Mouse (Mus musculus) hindbrain, embryonic 14.5 days (tissue): Measurements from ENCODE around the gene Acsf2. TPM values are rescaled to one million over a fixed set of nuclear protein-coding genes. Genes with fewer than 3 reads are reported as not detected.

Experiments
- ATAC-seq: fragments of 200-750 bp; cut with Nextera tagmentation; 2 replicates; pipeline ENCODE4 v1.8.0; 2017; ENCODE audit warnings: moderate number of reproducible peaks, mild to moderate bottlenecking, moderate TSS enrichment, moderate library complexity; ENCODE audit not compliant: low FRiP score
- DNase-seq: peaks from one replicate; pipeline ENCODE4 v3.0.0-alpha.2; 2015; ENCODE audit warnings: low spot score
- H3K27ac ChIP-seq: fragments of 300-500 bp; sonication (generic); 2 replicates; pipeline ENCODE4 v1.5.1; 2014; ENCODE audit warnings: mild to moderate bottlenecking, moderate library complexity
- H3K27me3 ChIP-seq: fragments of 300-500 bp; sonication (generic); 2 replicates; pipeline ENCODE4 v1.6.1; 2014; ENCODE audit warnings: mild to moderate bottlenecking, low read length, mixed read lengths; ENCODE audit not compliant: control insufficient read depth, insufficient read depth
- H3K36me3 ChIP-seq: fragments of 300-500 bp; sonication (generic); replicated peaks from 2 replicates; pipeline ENCODE4 v1.6.1; 2014; ENCODE audit not compliant: control insufficient read depth, insufficient read depth
- H3K4me1 ChIP-seq: fragments of 300-500 bp; sonication (generic); replicated peaks from 2 replicates; pipeline ENCODE4 v1.6.1; 2014; ENCODE audit warnings: antibody characterized with exemption, low read length, mixed read lengths; ENCODE audit not compliant: control insufficient read depth, insufficient read depth
- H3K4me2 ChIP-seq: fragments of 300-500 bp; sonication (generic); replicated peaks from 2 replicates; pipeline ENCODE4 v1.6.1; 2014; ENCODE audit warnings: mild to moderate bottlenecking, moderate library complexity
- H3K4me3 ChIP-seq: fragments of 300-500 bp; sonication (generic); replicated peaks from 2 replicates; pipeline ENCODE4 v1.5.1; 2014; ENCODE audit warnings: mild to moderate bottlenecking, low read length
- H3K9ac ChIP-seq: fragments of 300-500 bp; sonication (generic); 2 replicates; pipeline ENCODE4 v1.6.1; 2014
- H3K9me3 ChIP-seq: fragments of 300-500 bp; sonication (generic); 2 replicates; pipeline ENCODE4 v1.6.1; 2016; ENCODE audit warnings: low read length; ENCODE audit not compliant: control insufficient read depth
- WGBS: fragments of 180-500 bp; shearing (Covaris S2); extraction: QIAGEN DNeasy Blood & Tissue Kit; methylation state at CpG from one replicate; pipeline ENCODE4 v1.1.7; 2014; 5-methylcytosine and 5-hydroxymethylcytosine counted together
- polyA plus RNA-seq: library from polyadenylated mRNA; unstranded; fragments of >200 nt; fragmentation: Nextera tagmentation; extraction: Ambion mirVana; gene quantifications from 2 replicates; pipeline ENCODE4 v1.2.1, GENCODE M21; 2014

Acsf2 gene
- polyA plus RNA-seq, 1 experiment from 2014 or later = 2.1 TPM

- no peaks in the 10 kb centered on the region for H3K9me3 ChIP-seq
- H3K4me1 ChIP-seq = peaks cover 11% of the 10 kb centered on the region
- 75% methylated on average over 11 of the region's 11 CpGs for WGBS
- DNase-seq (no peak), ATAC-seq (no peak)
- no peak overlapping the region for H3K27ac ChIP-seq
- 0 out of 2 replicates have a peak, but pooled peaks cover 10% of the 10 kb centered on the region for H3K27me3 ChIP-seq
- H3K4me2 ChIP-seq = peak overlapping the region; percentile 69
- H3K9ac ChIP-seq = no peak overlapping the region
- H3K36me3 ChIP-seq = no peaks in the 10 kb centered on the region
- no peak overlapping the region for H3K4me3 ChIP-seq
These were observed 785 bp upstream of the Acsf2 start for GRCm38 (mm10) chr11:94602356-94602955.

GRCm38 (mm10) chr11:94600447-94600846, 1.2 kb downstream of the Acsf2 start:
- no peak overlapping the region for H3K9ac ChIP-seq
- H3K27me3 ChIP-seq = 0 out of 2 replicates have a peak, but pooled peaks cover 10% of the 10 kb centered on the region
- H3K36me3 ChIP-seq = no peaks in the 10 kb centered on the region
- H3K9me3 ChIP-seq = no peaks in the 10 kb centered on the region
- no peak overlapping the region for H3K4me3 ChIP-seq
- no peak overlapping the region for H3K4me2 ChIP-seq
- H3K4me1 ChIP-seq = peaks cover 11% of the 10 kb centered on the region
- ATAC-seq = no peak
- 94% methylated on average over 7 of the region's 7 CpGs for WGBS
- H3K27ac ChIP-seq = no peak overlapping the region
- no peak for DNase-seq

GRCm38 (mm10) chr11:94598437-94599120, 3.1 kb downstream of the Acsf2 start:
- Histone ChIP-seq H3K9ac (no peak overlapping the region), H3K4me3 (no peak overlapping the region), H3K4me1 (peaks cover 11% of the 10 kb centered on the region), H3K36me3 (no peaks in the 10 kb centered on the region), H3K27ac (no peak overlapping the region), H3K9me3 (no peaks in the 10 kb centered on the region), H3K4me2 (no peak overlapping the region), H3K27me3 (0 out of 2 replicates have a peak, but pooled peaks cover 10% of the 10 kb centered on the region)
- 68% methylated on average over 6 of the region's 6 CpGs for WGBS
- no peak for ATAC-seq
- no peak for DNase-seq

- ATAC-seq (no peak), DNase-seq (no peak)
- Histone ChIP-seq H3K27me3 (0 out of 2 replicates have a peak, but pooled peaks cover 10% of the 10 kb centered on the region), H3K4me3 (no peak overlapping the region), H3K4me1 (peaks cover 11% of the 10 kb centered on the region), H3K36me3 (no peaks in the 10 kb centered on the region), H3K4me2 (no peak overlapping the region), H3K9ac (no peak overlapping the region), H3K27ac (no peak overlapping the region), H3K9me3 (no peaks in the 10 kb centered on the region)
- 89% methylated on average over 4 of the region's 4 CpGs for WGBS
These were observed 4.4 kb downstream of the Acsf2 start for GRCm38 (mm10) chr11:94597319-94597718.

GRCm38 (mm10) chr11:94596311-94596852, 5.3 kb downstream of the Acsf2 start:
- Histone ChIP-seq H3K4me3 (no peak overlapping the region), H3K4me2 (no peak overlapping the region), H3K27me3 (0 out of 2 replicates have a peak, but pooled peaks cover 7% of the 10 kb centered on the region), H3K9ac (no peak overlapping the region), H3K4me1 (peaks cover 3% of the 10 kb centered on the region; the same call in 1 of the 2 replicates), H3K36me3 (no peaks in the 10 kb centered on the region), H3K9me3 (no peaks in the 10 kb centered on the region), H3K27ac (no peak overlapping the region)
- DNase-seq = no peak
- 75% methylated on average over 7 of the region's 7 CpGs for WGBS
- no peak for ATAC-seq

GRCm38 (mm10) chr11:94587511-94587910, 14.2 kb downstream of the Acsf2 start:
- H3K9me3 ChIP-seq = no peaks in the 10 kb centered on the region
- H3K4me1 ChIP-seq = no peaks in the 10 kb centered on the region
- no peak overlapping the region for H3K4me2 ChIP-seq
- ATAC-seq (no peak), DNase-seq (no peak)
- no peak overlapping the region for H3K9ac ChIP-seq
- H3K36me3 ChIP-seq = no peaks in the 10 kb centered on the region
- no peak overlapping the region for H3K27ac ChIP-seq
- 70% methylated on average over 6 of the region's 6 CpGs for WGBS
- H3K27me3 ChIP-seq = no peaks in the 10 kb centered on the region
- no peak overlapping the region for H3K4me3 ChIP-seq

- Histone ChIP-seq H3K4me2 (no peak overlapping the region), H3K4me3 (no peak overlapping the region), H3K27me3 (no peaks in the 10 kb centered on the region), H3K36me3 (no peaks in the 10 kb centered on the region), H3K4me1 (no peaks in the 10 kb centered on the region), H3K9ac (no peak overlapping the region), H3K27ac (no peak overlapping the region), H3K9me3 (no peaks in the 10 kb centered on the region)
- 93% methylated on average over 9 of the region's 9 CpGs for WGBS
- DNase-seq (no peak), ATAC-seq (no peak)
These were observed 16.6 kb downstream of the Acsf2 start for GRCm38 (mm10) chr11:94585091-94585490.

- ATAC-seq = no peak
These were observed 21.4 kb downstream of the Acsf2 start for GRCm38 (mm10) chr11:94580111-94580740.

GRCm38 (mm10) chr11:94576361-94576760, 25.3 kb downstream of the Acsf2 start:
- Histone ChIP-seq H3K27me3 (no peaks in the 10 kb centered on the region), H3K9ac (no peak overlapping the region), H3K27ac (no peak overlapping the region), H3K9me3 (no peaks in the 10 kb centered on the region), H3K4me3 (no peak overlapping the region), H3K36me3 (no peaks in the 10 kb centered on the region), H3K4me2 (no peak overlapping the region), H3K4me1 (no peaks in the 10 kb centered on the region)
- ATAC-seq (no peak), DNase-seq (no peak)
- WGBS = 89% methylated on average over 9 of the region's 9 CpGs

More at GRCm38 (mm10) chr11:94580111-94580740, 21.4 kb downstream of the Acsf2 start:
- DNase-seq = no peak
- H3K36me3 ChIP-seq = no peaks in the 10 kb centered on the region
- WGBS = 91% methylated on average over 5 of the region's 5 CpGs
- no peak overlapping the region for H3K27ac ChIP-seq
- H3K4me3 ChIP-seq = no peak overlapping the region
- no peaks in the 10 kb centered on the region for H3K27me3 ChIP-seq
- H3K9me3 ChIP-seq = no peaks in the 10 kb centered on the region
- no peak overlapping the region for H3K9ac ChIP-seq
- H3K4me1 ChIP-seq = no peaks in the 10 kb centered on the region
- no peak overlapping the region for H3K4me2 ChIP-seq
